Mouse (Mus musculus) CH12.LX (cell line): ENCODE measurements around the gene Runx3. TPM values are rescaled to one million over a fixed set of nuclear protein-coding genes. Genes with fewer than 3 reads are reported as not detected.
A peak's percentile ranks its signal among the peaks of the same experiment; 100 is the strongest.

Experiments
- DNase-seq: peaks from one replicate; pipeline ENCODE4 v3.0.0-alpha.2; 2013; ENCODE audit errors: extremely low read depth
- H3K27ac ChIP-seq: 2 replicates; pipeline ENCODE4 v1.5.1; 2012; ENCODE audit warnings: low read depth, mild to moderate bottlenecking, control low read depth, moderate library complexity; ENCODE audit not compliant: insufficient read depth
- H3K27me3 ChIP-seq: replicated peaks from 2 replicates; pipeline ENCODE3; 2012; ENCODE audit warnings: inconsistent platforms
- H3K36me3 ChIP-seq, 2 experiments: replicated peaks in 1 of 2; 2 replicates each; pipeline versions ENCODE3 to v1.6.1; 2012; ENCODE audit warnings: inconsistent platforms in 1 of 2, low read length in 1 of 2, mild to moderate bottlenecking in 1 of 2, mixed read lengths in 1 of 2, moderate library complexity in 1 of 2; ENCODE audit not compliant: control insufficient read depth in 1 of 2, insufficient read depth in 1 of 2
- H3K4me1 ChIP-seq, 2 experiments: 2 replicates each; pipeline ENCODE4 v1.6.1; 2012; ENCODE audit warnings: inconsistent platforms in 1 of 2, moderate library complexity in 1 of 2; ENCODE audit not compliant: insufficient read depth in 2 of 2, control insufficient read depth in 1 of 2
- H3K4me2 ChIP-seq: 2 replicates; pipeline ENCODE4 v1.6.1; 2012; ENCODE audit warnings: low read depth, mild to moderate bottlenecking, control low read depth; ENCODE audit not compliant: poor library complexity, insufficient read depth, severe bottlenecking
- H3K4me3 ChIP-seq, 3 experiments: fragments of 150-350 bp in 1 of 3; sonication (generic) in 1 of 3; replicated peaks in 1 of 3; 2 replicates each; pipeline versions ENCODE3 to v1.5.1; 2011 to 2012; ENCODE audit warnings: low read depth in 2 of 3, low read length in 2 of 3, mild to moderate bottlenecking in 2 of 3, moderate library complexity in 2 of 3, control low read depth in 1 of 3, improper control_type of control experiment in 1 of 3, inconsistent platforms in 1 of 3, mixed read lengths in 1 of 3; ENCODE audit not compliant: poor library complexity in 1 of 3
- H3K79me2 ChIP-seq: replicated peaks from 2 replicates; pipeline ENCODE4 v1.6.1; 2012; ENCODE audit warnings: mild to moderate bottlenecking, moderate library complexity; ENCODE audit not compliant: control insufficient read depth, poor library complexity, insufficient read depth, severe bottlenecking; ENCODE audit errors: extremely low read depth
- H3K9ac ChIP-seq: 2 replicates; pipeline ENCODE4 v1.6.1; 2012; ENCODE audit warnings: low read depth, mild to moderate bottlenecking, control low read depth, moderate library complexity; ENCODE audit not compliant: insufficient read depth
- H3K9me3 ChIP-seq: replicated peaks from 2 replicates; pipeline ENCODE3; 2012; ENCODE audit warnings: low read length, inconsistent platforms, mixed read lengths
- BHLHE40 ChIP-seq: IDR thresholded peaks from 2 replicates; pipeline ENCODE4 v1.6.1; 2011; ENCODE audit warnings: mild to moderate bottlenecking, low read depth, low read length, improper control_type of control experiment
- CHD2 ChIP-seq: IDR thresholded peaks from 2 replicates; pipeline ENCODE4 v1.6.1; 2011; ENCODE audit warnings: low read length, improper control_type of control experiment
- E2F4 ChIP-seq: IDR thresholded peaks from 2 replicates; pipeline ENCODE4 v1.6.1; 2011; ENCODE audit warnings: low read depth, low read length, improper control_type of control experiment; ENCODE audit not compliant: insufficient replicate concordance
- ELF1 ChIP-seq: IDR thresholded peaks from 2 replicates; pipeline ENCODE4 v1.6.1; 2014; ENCODE audit warnings: low read depth, mild to moderate bottlenecking, inconsistent platforms, low read length, improper control_type of control experiment
- EP300 ChIP-seq: IDR thresholded peaks from 2 replicates; pipeline ENCODE4 v1.6.1; 2011; ENCODE audit warnings: low read length, improper control_type of control experiment
- ETS1 ChIP-seq: conservative IDR thresholded peaks from 2 replicates; pipeline ENCODE4 v1.6.1; 2012; ENCODE audit warnings: low read depth, mild to moderate bottlenecking, inconsistent platforms, low read length, improper control_type of control experiment, moderate library complexity
- GABPA ChIP-seq: IDR thresholded peaks from 2 replicates; pipeline ENCODE4 v1.6.1; 2012; ENCODE audit warnings: low read depth, low read length, improper control_type of control experiment, inconsistent platforms; ENCODE audit not compliant: insufficient replicate concordance
- IRF4 ChIP-seq: IDR thresholded peaks from 2 replicates; pipeline ENCODE4 v1.6.1; 2014; ENCODE audit warnings: low read depth, mild to moderate bottlenecking, inconsistent platforms, low read length, improper control_type of control experiment
- JUN ChIP-seq: IDR thresholded peaks from 2 replicates; pipeline ENCODE4 v1.6.1; 2011; ENCODE audit warnings: low read depth, mild to moderate bottlenecking, low read length, improper control_type of control experiment, moderate library complexity; ENCODE audit not compliant: insufficient read depth
- KAT2A ChIP-seq: IDR thresholded peaks from 2 replicates; pipeline ENCODE4 v1.6.1; 2012; ENCODE audit warnings: low read length, improper control_type of control experiment, inconsistent platforms; ENCODE audit not compliant: insufficient replicate concordance
- MAFK ChIP-seq: IDR thresholded peaks from 2 replicates; pipeline ENCODE4 v1.6.1; 2011; ENCODE audit warnings: low read length, improper control_type of control experiment; ENCODE audit not compliant: insufficient replicate concordance
- MAZ ChIP-seq: IDR thresholded peaks from 2 replicates; pipeline ENCODE4 v1.6.1; 2012; ENCODE audit warnings: low read depth, mild to moderate bottlenecking, inconsistent platforms, low read length, improper control_type of control experiment, moderate library complexity
- MEF2A ChIP-seq: IDR thresholded peaks from 2 replicates; pipeline ENCODE4 v1.6.1; 2014; ENCODE audit warnings: low read depth, mild to moderate bottlenecking, inconsistent platforms, low read length, improper control_type of control experiment, borderline replicate concordance
- MXI1 ChIP-seq: IDR thresholded peaks from 2 replicates; pipeline ENCODE4 v1.6.1; 2011; ENCODE audit warnings: mild to moderate bottlenecking, low read depth, low read length, improper control_type of control experiment
- NELFE ChIP-seq: IDR thresholded peaks from 2 replicates; pipeline ENCODE4 v1.6.1; 2011; ENCODE audit warnings: low read depth, low read length, improper control_type of control experiment
- PAX5 ChIP-seq: IDR thresholded peaks from 2 replicates; pipeline ENCODE4 v1.6.1; 2012; ENCODE audit warnings: low read length, inconsistent platforms, mixed read lengths
- POLR2AphosphoS2 ChIP-seq: IDR thresholded peaks from 2 replicates; pipeline ENCODE4 v1.6.1; 2011; ENCODE audit warnings: low read depth, low read length, improper control_type of control experiment
- RCOR1 ChIP-seq: conservative IDR thresholded peaks from 2 replicates; pipeline ENCODE4 v1.6.1; 2012; ENCODE audit warnings: low read depth, mild to moderate bottlenecking, inconsistent platforms, low read length, improper control_type of control experiment
- SIN3A ChIP-seq: IDR thresholded peaks from 2 replicates; pipeline ENCODE4 v1.6.1; 2012; ENCODE audit warnings: low read length, improper control_type of control experiment, inconsistent platforms
- SMC3 ChIP-seq: IDR thresholded peaks from 2 replicates; pipeline ENCODE4 v1.6.1; 2011; ENCODE audit warnings: low read depth, low read length, improper control_type of control experiment
- TBP ChIP-seq: conservative IDR thresholded peaks from 2 replicates; pipeline ENCODE4 v1.6.1; 2011; ENCODE audit warnings: low read depth, low read length, improper control_type of control experiment
- TCF12 ChIP-seq: IDR thresholded peaks from 2 replicates; pipeline ENCODE4 v1.6.1; 2014; ENCODE audit warnings: low read depth, mild to moderate bottlenecking, inconsistent platforms, low read length, improper control_type of control experiment
- UBTF ChIP-seq: IDR thresholded peaks from 2 replicates; pipeline ENCODE4 v1.6.1; 2012; ENCODE audit warnings: low read depth, mild to moderate bottlenecking, inconsistent platforms, low read length, improper control_type of control experiment, moderate library complexity
- USF1 ChIP-seq: IDR thresholded peaks from 2 replicates; pipeline ENCODE4 v1.6.1; 2014; ENCODE audit warnings: low read depth, mild to moderate bottlenecking, inconsistent platforms, low read length, improper control_type of control experiment
- ZC3H11A ChIP-seq: IDR thresholded peaks from 2 replicates; pipeline ENCODE4 v1.6.1; 2012; ENCODE audit warnings: low read depth, mild to moderate bottlenecking, inconsistent platforms, low read length, improper control_type of control experiment
- ZKSCAN1 ChIP-seq: IDR thresholded peaks from 2 replicates; pipeline ENCODE4 v1.6.1; 2012; ENCODE audit warnings: low read depth, inconsistent platforms, low read length, improper control_type of control experiment, borderline replicate concordance
- dilution Hi-C: fragments of 300-500 bp; cut with MboI; formaldehyde crosslinking; loops from 2 replicates; pipeline ENCODE4 v1.14.3; 2020; ENCODE audit warnings: low sequenced_read_pairs; ENCODE audit not compliant: extremely low pct_unique_long_range_greater_than_20kb, extremely low pct_ligation_motif_present
- in situ Hi-C: fragments of 300-500 bp; cut with MboI; formaldehyde crosslinking; loops from 3 replicates; pipeline ENCODE4 v1.14.3; 2019; ENCODE audit warnings: low sequenced_read_pairs, low pct_ligation_motif_present, low pct_unique_long_range_greater_than_20kb, mixed read lengths
- polyA plus RNA-seq: library from polyadenylated mRNA; unstranded; fragments of >175 nt; gene quantifications from 2 replicates; pipeline ENCODE4 v1.2.1, GENCODE M21; 2012; ENCODE audit warnings: low read depth; ENCODE audit not compliant: insufficient read length
- total RNA-seq, 2 experiments: library from RNA; depleted of rRNA; stranded (reverse); fragments of 300-350 nt in 1 of 2; fragments of >200 nt in 1 of 2; gene quantifications; 2 replicates each; pipeline ENCODE4 v1.2.3; 2012 to 2014

Gene Runx3
- total and polyA plus RNA-seq, 3 experiments = 5.0 to 61.1 (median 19.7) TPM

GRCm38 (mm10) chr4:135130156-135130555 lies 9.7 kb downstream of the Runx3 start:
- Histone ChIP-seq H3K36me3 (peaks cover 2 to 43% of the 10 kb centered on the region in 2 experiments), H3K4me1 (peaks cover 45 to 96% of the 10 kb centered on the region in 2 experiments), H3K9me3 (no peaks in the 10 kb centered on the region), H3K79me2 (peaks cover 8% of the 10 kb centered on the region), H3K4me3 (no peak overlapping the region), H3K4me2 (no peak overlapping the region), H3K9ac (no peak overlapping the region), H3K27me3 (no peaks in the 10 kb centered on the region), H3K27ac (peak overlapping the region; percentile 90; the same call in 1 of the 2 replicates)
- dilution Hi-C loops (no loop called here), in situ Hi-C loops (no loop called here)
- DNase-seq = no peak
- TF ChIP-seq MXI1 = no peak
- peak; percentile 82 for TF ChIP-seq ZKSCAN1
- no peak for TF ChIP-seq NELFE

- peak overlapping the region; percentile 51 for H3K4me2 ChIP-seq
- no peaks in the 10 kb centered on the region for H3K27me3 ChIP-seq
- H3K9ac ChIP-seq = peak overlapping the region; percentile 10; the same call in 1 of the 2 replicates
- dilution Hi-C loops = no loop called here
- TF ChIP-seq GABPA = no peak
- 0 out of 2 replicates have a peak, but pooled peaks have one; percentile 35 for TF ChIP-seq RCOR1
- TF ChIP-seq EP300 = peak; percentile 79
- no peak for TF ChIP-seq E2F4
- no peak for TF ChIP-seq KAT2A
- 0 out of 2 replicates have a peak, but pooled peaks have one; percentile 7 for TF ChIP-seq ELF1
- 0 out of 2 replicates have a peak, but pooled peaks have one; percentile 11 for TF ChIP-seq TBP
- peak; percentile 55; the same call in 1 of the 2 replicates for TF ChIP-seq MAFK
- TF ChIP-seq PAX5 = no peak
- TF ChIP-seq JUN = no peak
- no peak; the same call in 1 of the 2 replicates for TF ChIP-seq SMC3
- peak; percentile 92 for TF ChIP-seq TCF12
- peak; percentile 80 for TF ChIP-seq SIN3A
- TF ChIP-seq BHLHE40 = peak; percentile 93
- TF ChIP-seq USF1 = no peak
- no peak for TF ChIP-seq NELFE
- TF ChIP-seq MEF2A = peak; percentile 96
- TF ChIP-seq CHD2 = 0 out of 2 replicates have a peak, but pooled peaks have one; percentile 6
- 0 out of 2 replicates have a peak, but pooled peaks have one; percentile 47 for TF ChIP-seq MAZ
- TF ChIP-seq POLR2AphosphoS2 = no peak
- TF ChIP-seq ETS1 = peak; percentile 93
- TF ChIP-seq UBTF = no peak
- TF ChIP-seq IRF4 = peak; percentile 54
- TF ChIP-seq ZC3H11A = no peak
- H3K4me1 ChIP-seq = peaks cover 45 to 97% of the 10 kb centered on the region in 2 experiments
- H3K27ac ChIP-seq = peak overlapping the region; percentile 90
- in situ Hi-C loops = no loop called here
- no peaks in the 10 kb centered on the region for H3K9me3 ChIP-seq
- H3K36me3 ChIP-seq = peaks cover 2 to 37% of the 10 kb centered on the region in 2 experiments
- DNase-seq = peak; percentile 80
- peaks cover 8% of the 10 kb centered on the region for H3K79me2 ChIP-seq
- H3K4me3 ChIP-seq = peak overlapping the region in 1 of 3 experiments; percentile 15
Measured at GRCm38 (mm10) chr4:135131145-135131544, 10.7 kb downstream of the Runx3 start.
